Mouse (Mus musculus) ES-Bruce4 (cell line): ENCODE measurements at regions not wholly inside any gene's neighbourhood (a gene's known extent, or its start where the extent isn't known, plus 50 kb on each side); places are given as distances from the start of the nearest gene placed in this dataset.

Experiments
- CTCF ChIP-seq: IDR thresholded peaks from one replicate; pipeline ENCODE4 v1.8.1; 2011; ENCODE audit warnings: low read depth, low read length
- EP300 ChIP-seq: IDR thresholded peaks from 2 replicates; pipeline ENCODE4 v1.6.1; 2011; ENCODE audit warnings: low read depth, low read length; ENCODE audit not compliant: insufficient read depth

- TF ChIP-seq EP300 = no peak
- TF ChIP-seq CTCF = no peak
Observed at GRCm38 (mm10) chr11:44185218-44185890, 214.5 kb upstream of the Il12b start.
